Mouse (Mus musculus): ENCODE data around the gene Frmd4a.

DNA sequence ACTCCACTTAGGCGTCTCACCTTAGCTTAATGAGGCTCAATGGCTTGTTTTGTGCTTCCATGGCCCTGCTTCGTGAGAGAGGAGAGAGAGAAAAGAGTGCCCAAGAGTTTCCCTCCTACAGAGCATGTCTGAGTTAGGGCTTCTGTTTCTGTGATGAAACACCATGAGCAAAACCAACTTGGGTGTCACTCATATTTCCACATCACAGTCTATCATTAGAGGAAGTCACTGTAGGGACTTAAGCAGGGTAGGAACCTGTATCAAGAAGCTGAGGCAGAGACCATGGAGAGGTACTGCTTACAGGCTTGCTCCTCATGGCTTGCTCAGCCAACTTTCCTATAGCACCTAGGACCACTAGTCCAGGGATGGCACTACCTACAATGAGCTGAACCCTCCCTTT, 238.7 kb downstream of the Frmd4a start:
- TF ChIP-seq CTCF (IDR thresholded peaks at IDR 0.05) (no peak), POLR2A (IDR thresholded peaks at IDR 0.05; ENCODE audit: insufficient read depth, low read depth, low read length) (no peak)
